Mouse (Mus musculus) inflammation-experienced regulatory T-cells (primary cell): ENCODE data around the gene Ctla2b. TPM values are rescaled to one million over a fixed set of nuclear protein-coding genes. Genes with fewer than 3 reads are reported as not detected.

Experiments
- polyA plus RNA-seq, 2 experiments: library from polyadenylated mRNA; unstranded; fragments of 100-300 nt; shearing (Covaris generic); gene quantifications; one replicate each; pipeline ENCODE4 v1.2.1; 2017

Gene Ctla2b
- polyA plus RNA-seq: 1 to 10 TPM; 5.1 to 7.9 TPM

GRCm38 (mm10) chr13:60897328-60897727 lies at the start of gene Ctla2b:
Gene Ctla2b (minus strand): TSS chr13:60897447.

GRCm38 (mm10) chr13:60941884-60942283 lies 44.6 kb upstream of the Ctla2b start, which contains the start of gene Tpbpa:
Gene Tpbpa (minus strand): TSS chr13:60941984.

DNA sequence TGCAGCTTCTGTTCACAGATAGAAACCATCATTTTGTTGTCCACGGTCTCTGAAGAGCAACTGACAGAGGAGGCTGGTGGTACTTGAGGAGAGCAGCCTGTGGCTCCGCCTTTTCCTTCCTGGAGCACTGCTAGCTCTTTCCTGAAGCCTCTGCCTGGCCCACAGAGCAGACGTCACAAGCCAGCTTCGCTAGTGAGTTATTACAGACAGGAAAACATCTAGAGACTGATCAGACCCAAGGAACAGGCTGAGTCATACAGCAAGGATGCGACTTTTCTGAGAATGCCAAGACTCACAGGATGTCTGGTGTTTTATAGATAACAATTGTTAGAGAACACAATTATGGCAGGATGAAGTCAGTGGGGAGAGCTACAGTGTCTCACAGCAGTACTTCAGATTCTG lies 39.3 kb upstream of the Ctla2b start, which contains the start of the genes Gm49391 and Ctla2a:
Gene Gm49391, minus strand, starts transcription at position 72 of the 402 bp plus-strand sequence.
Gene Ctla2a, minus strand, starts transcription at position 126 of the 402 bp plus-strand sequence.

GRCm38 (mm10) chr13:60935490-60935889 lies 38.2 kb upstream of the Ctla2b start, which contains the start of gene Gm49393:
Gene Gm49393 (minus strand): TSS chr13:60935590.

GRCm38 (mm10) chr13:60904780-60905179 lies 7.5 kb upstream of the Ctla2b start, which contains the start of gene Tpbpb:
Gene Tpbpb (minus strand): TSS chr13:60904880.

DNA sequence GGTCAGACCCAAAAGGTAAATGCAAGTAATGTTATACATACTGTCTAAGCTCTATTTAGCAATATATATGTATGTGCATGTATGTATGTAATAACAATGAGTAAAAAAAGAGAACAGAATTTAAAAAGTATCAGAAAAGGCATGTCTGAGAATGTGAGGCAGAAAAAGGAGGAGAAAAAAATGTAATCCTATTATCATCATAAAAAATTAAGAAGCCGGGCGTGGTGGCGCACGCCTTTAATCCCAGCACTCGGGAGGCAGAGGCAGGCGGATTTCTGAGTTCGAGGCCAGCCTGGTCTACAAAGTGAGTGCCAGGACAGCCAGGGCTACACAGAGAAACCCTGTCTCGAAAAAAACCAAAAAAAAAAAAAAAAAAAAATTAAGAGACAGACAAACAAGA lies 453 bp downstream of the Ctla2b start, which contains the start of gene Gm49392:
Gene Gm49392, minus strand, starts transcription at position 101 of the 400 bp plus-strand sequence.

GRCm38 (mm10) chr13:60864281-60864680 lies 33.0 kb downstream of the Ctla2b start, which contains the start of gene 4930486L24Rik:
Gene 4930486L24Rik (minus strand): TSS chr13:60864475.

Other genes with a start within 250 kb of the Ctla2b start
- gene BC051665, start 111.1 kb downstream of the Ctla2b start, polyA plus RNA-seq: under 1 TPM in 1 of 2 experiments, not detected in 1; 0.62 TPM
- not detected for gene Ctsll3, start 94.6 kb downstream of the Ctla2b start, polyA plus RNA-seq
- 1 to 10 TPM in 1 of 2 experiments, under 1 TPM in 1; 0.92 to 4.8 TPM for gene 4930486L24Rik, start 33.0 kb downstream of the Ctla2b start, polyA plus RNA-seq
- gene Gm49392, start 553 bp downstream of the Ctla2b start, polyA plus RNA-seq: under 1 TPM; 0.29 to 0.81 TPM
- not detected for gene Tpbpb, start 7.4 kb upstream of the Ctla2b start, polyA plus RNA-seq
- not detected for gene Gm49393, start 38.1 kb upstream of the Ctla2b start, polyA plus RNA-seq
- not detected for gene Gm49391, start 39.1 kb upstream of the Ctla2b start, polyA plus RNA-seq
- gene Ctla2a, start 39.2 kb upstream of the Ctla2b start, polyA plus RNA-seq: 10 to 100 TPM; 62.2 to 75.2 TPM
- gene Tpbpa, start 44.5 kb upstream of the Ctla2b start, polyA plus RNA-seq: under 1 TPM in 1 of 2 experiments, not detected in 1; 0.17 TPM
- gene Ctsj, start 108.5 kb upstream of the Ctla2b start, polyA plus RNA-seq: 1 to 10 TPM in 1 of 2 experiments, under 1 TPM in 1; 0.17 to 1.2 TPM
- under 1 TPM in 1 of 2 experiments, not detected in 1; 0.49 TPM for gene Ctsq, start 143.2 kb upstream of the Ctla2b start, polyA plus RNA-seq